In genomic region chr9:62677641-62678549, GRCm38 (mm10) we compare ENCODE assay signal across 8 mouse cellular contexts. TPM values are rescaled to one million over a fixed set of nuclear protein-coding genes. Genes with fewer than 3 reads are reported as not detected.
DNase-seq lines count a peak whose midpoint lies in the region; TF ChIP-seq lines count a peak whose summit lies in the region.

Itga11 (plus strand) TSS chr9:62677826.

- peak within 1 kb of the TSS; percentile 23 for H3K4me3 ChIP-seq in cortical plate, adult 2 months (ENCODE audit: insufficient read depth, low read length)
- peak within 1 kb of the TSS; percentile 60 for H3K4me3 ChIP-seq in heart, embryonic 10.5 days
- peak within 1 kb of the TSS; percentile 16 for H3K4me3 ChIP-seq in myocyte

- H3K27ac ChIP-seq in cortical plate, adult 2 months (ENCODE audit: insufficient read depth, low read length) = no peak within 1 kb of the TSS
- H3K27ac ChIP-seq in heart, embryonic 10.5 days = peak within 1 kb of the TSS; percentile 78

- intact Hi-C loops in left cerebral cortex, postnatal 4 days (cut with DNase I) = no loop called here
- intact Hi-C loops in left cerebral cortex, postnatal 25 days (cut with DNase I) = no loop called here

- WGBS in heart, embryonic 10.5 days = 2% methylated on average over 45 of the region's 45 CpGs

- no peak for TF ChIP-seq CTCF in cortical plate, adult 2 months (IDR thresholded peaks at IDR 0.05; ENCODE audit: extremely low read depth, insufficient read depth, low read length)

- no peaks in the 10 kb centered on the region for H3K4me1 ChIP-seq in cortical plate, adult 2 months (ENCODE audit: control insufficient read depth, insufficient read depth, low read length)
- peaks cover 25% of the 10 kb centered on the region for H3K4me1 ChIP-seq in heart, embryonic 10.5 days

- no peaks in the 10 kb centered on the region for H3K79me2 ChIP-seq in myocyte (ENCODE audit: control insufficient read depth, insufficient read depth)

- no peaks in the 10 kb centered on the region for H3K36me3 ChIP-seq in heart, embryonic 10.5 days
- H3K36me3 ChIP-seq in myocyte (ENCODE audit: control insufficient read depth, insufficient read depth) = no peaks in the 10 kb centered on the region

- peak; percentile 50 for DNase-seq in left cerebral cortex, postnatal 4 days
- DNase-seq in left cerebral cortex, postnatal 25 days (ENCODE audit: low spot score in 2 of 2) = no peak
- no peak for DNase-seq in heart, embryonic 10.5 days (ENCODE audit: low spot score)
- peak; percentile 67 to 75 for DNase-seq in kidney, postnatal 4 days
- DNase-seq in thymus, adult 18-20 months = no peak
- DNase-seq in spleen, postnatal 36 days (ENCODE audit: low spot score in 2 of 2) = no peak

- no peaks in the 10 kb centered on the region for H3K9me3 ChIP-seq in heart, embryonic 10.5 days

- peak within 1 kb of the TSS; percentile 77 for H3K4me2 ChIP-seq in myocyte (ENCODE audit: low read depth)

- no peak for TF ChIP-seq POLR2A in cortical plate, adult 2 months (IDR thresholded peaks at IDR 0.05; ENCODE audit: extremely low read depth, insufficient read depth, low read length)
- peak; percentile 54 for TF ChIP-seq POLR2A in myocyte (IDR thresholded peaks at IDR 0.05; ENCODE audit: insufficient read length, low read depth)

- peaks cover 84% of the 10 kb centered on the region for H3K27me3 ChIP-seq in heart, embryonic 10.5 days (ENCODE audit: insufficient read depth, poor library complexity, severe bottlenecking)
- H3K27me3 ChIP-seq in myocyte (ENCODE audit: control insufficient read depth, insufficient read depth, insufficient read length) = peaks cover 17% of the 10 kb centered on the region

- H3ac ChIP-seq in myocyte (ENCODE audit: control insufficient read depth, insufficient read length) = peak within 1 kb of the TSS; percentile 36

TF ChIP-seq in myocyte, 11 proteins besides CTCF, POLR2A, EP300 and RAD21:
- TF ChIP-seq MYOG (IDR thresholded peaks at IDR 0.05; ENCODE audit: control insufficient read depth in 1 of 3, insufficient read depth in 1 of 3, insufficient read length in 2 of 3, low read depth in 2 of 3) = peak in 1 of 3 experiments; percentile 8
- TF ChIP-seq MAX (IDR thresholded peaks at IDR 0.05; ENCODE audit: low read depth) = no peak
TF ChIP-seq in myocyte: peak in this region for 1.

RNA-seq across cellular contexts. Expression of gene Itga11, which starts in this region (rescaled TPM):
- total RNA-seq in left cerebral cortex, postnatal 4 days (2021) = 1 to 10 TPM; 1.7 to 1.8 TPM
- 1 to 10 TPM; 2.1 to 3.3 TPM for total RNA-seq in left cerebral cortex, postnatal 25 days (2021)
- polyA plus RNA-seq in cortical plate, adult 2 months (2012; rRNA removed) = 0.67 and 0.87 TPM in 2 replicates
- 0.36 and 0.62 TPM in 2 replicates for polyA plus RNA-seq in heart, embryonic 10.5 days (2016; fragmentation: Nextera tagmentation; extraction: Ambion mirVana)
- 0.54 TPM for polyA plus RNA-seq in myocyte (2012; fragmentation: generic; extraction: Trizol)

Comparison
In these comparisons a context has a peak if more than half of its experiments do, and no peak if none do; other contexts are left out.
1. DNase-seq: peak in left cerebral cortex, postnatal 4 days (single experiment) and kidney, postnatal 4 days (2 of 2); none in left cerebral cortex, postnatal 25 days (0 of 2), heart, embryonic 10.5 days (single experiment), thymus, adult 18-20 months (0 of 2) and spleen, postnatal 36 days (0 of 2).
2. Peak in every context shown above with its lines, with median percentiles within 50 percentile points of each other: H3K4me3 ChIP-seq.